Mouse (Mus musculus) brain, embryonic 14.5 days (tissue): ENCODE data around the gene H2al1a. TPM values are rescaled to one million over a fixed set of nuclear protein-coding genes. Genes with fewer than 3 reads are reported as not detected.
"Not testable (repeated sequence)": the region's sequence is repeated elsewhere in the genome, so short reads cannot be mapped to it uniquely, and the experiment has no call there.

ENCODE experiments used
- DNase-seq: peaks from one replicate; pipeline ENCODE4 v3.0.0-alpha.2; 2011; ENCODE audit warnings: low read depth
- CTCF ChIP-seq: fragments of 200-500 bp; IDR thresholded peaks from 2 replicates; pipeline ENCODE4 v1.5.1; 2012; ENCODE audit warnings: inconsistent platforms, mild to moderate bottlenecking, moderate library complexity, borderline replicate concordance; ENCODE audit not compliant: insufficient read depth, insufficient read length; ENCODE audit errors: extremely low read depth
- POLR2A ChIP-seq: fragments of 200-500 bp; IDR thresholded peaks from 2 replicates; pipeline ENCODE4 v1.6.1; 2012; ENCODE audit warnings: mild to moderate bottlenecking, inconsistent platforms, borderline replicate concordance; ENCODE audit not compliant: poor library complexity, insufficient read depth, insufficient read length, severe bottlenecking; ENCODE audit errors: extremely low read depth
- polyA plus RNA-seq: library from polyadenylated mRNA; depleted of rRNA; stranded (reverse); fragments of >200 nt; gene quantifications from 2 replicates; pipeline ENCODE4 v1.2.3, GENCODE M21; 2012; rRNA removed

The H2al1a gene
- polyA plus RNA-seq, 1 experiment: not detected

DNA sequence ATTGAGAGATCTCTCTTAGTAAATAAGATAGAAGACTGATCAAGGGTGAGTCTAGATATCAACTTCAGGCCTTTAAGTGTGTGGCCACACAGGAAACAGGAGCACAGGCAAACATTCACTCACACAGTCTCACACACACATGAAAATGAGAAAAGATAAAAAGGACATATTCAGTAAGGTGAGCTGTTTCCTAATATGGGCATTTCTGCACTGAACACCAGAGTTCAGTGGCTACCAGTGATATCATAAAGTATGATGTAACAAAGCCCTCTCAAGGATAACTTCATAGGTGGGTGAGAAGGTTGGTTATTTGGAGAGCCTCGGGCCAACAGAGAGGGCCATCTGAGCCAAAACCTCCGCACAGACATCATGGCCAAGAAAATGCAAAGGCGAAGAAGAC is 18.9 kb downstream of the H2al1a start, which contains the start of gene H2al1g:
TSS of gene H2al1g (plus strand) at position 301 of the 400 bp plus-strand sequence.
- DNase-seq: not testable (repeated sequence)

DNA sequence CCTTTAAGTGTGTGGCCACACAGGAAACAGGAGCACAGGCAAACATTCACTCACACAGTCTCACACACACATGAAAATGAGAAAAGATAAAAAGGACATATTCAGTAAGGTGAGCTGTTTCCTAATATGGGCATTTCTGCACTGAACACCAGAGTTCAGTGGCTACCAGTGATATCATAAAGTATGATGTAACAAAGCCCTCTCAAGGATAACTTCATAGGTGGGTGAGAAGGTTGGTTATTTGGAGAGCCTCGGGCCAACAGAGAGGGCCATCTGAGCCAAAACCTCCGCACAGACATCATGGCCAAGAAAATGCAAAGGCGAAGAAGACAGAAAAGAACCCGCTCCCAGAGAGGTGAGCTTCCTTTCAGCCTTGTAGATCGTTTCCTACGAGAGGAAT is 22.1 kb downstream of the H2al1a start, which contains the start of gene H2al1h:
TSS of gene H2al1h (plus strand) at position 301 of the 400 bp plus-strand sequence.
- not testable (repeated sequence) for DNase-seq

DNA sequence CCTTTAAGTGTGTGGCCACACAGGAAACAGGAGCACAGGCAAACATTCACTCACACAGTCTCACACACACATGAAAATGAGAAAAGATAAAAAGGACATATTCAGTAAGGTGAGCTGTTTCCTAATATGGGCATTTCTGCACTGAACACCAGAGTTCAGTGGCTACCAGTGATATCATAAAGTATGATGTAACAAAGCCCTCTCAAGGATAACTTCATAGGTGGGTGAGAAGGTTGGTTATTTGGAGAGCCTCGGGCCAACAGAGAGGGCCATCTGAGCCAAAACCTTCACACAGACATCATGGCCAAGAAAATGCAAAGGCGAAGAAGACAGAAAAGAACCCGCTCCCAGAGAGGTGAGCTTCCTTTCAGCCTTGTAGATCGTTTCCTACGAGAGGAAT is 25.3 kb downstream of the H2al1a start, which contains the start of gene H2al1i:
TSS of gene H2al1i (plus strand) at position 301 of the 400 bp plus-strand sequence.
- DNase-seq: not testable (repeated sequence)

DNA sequence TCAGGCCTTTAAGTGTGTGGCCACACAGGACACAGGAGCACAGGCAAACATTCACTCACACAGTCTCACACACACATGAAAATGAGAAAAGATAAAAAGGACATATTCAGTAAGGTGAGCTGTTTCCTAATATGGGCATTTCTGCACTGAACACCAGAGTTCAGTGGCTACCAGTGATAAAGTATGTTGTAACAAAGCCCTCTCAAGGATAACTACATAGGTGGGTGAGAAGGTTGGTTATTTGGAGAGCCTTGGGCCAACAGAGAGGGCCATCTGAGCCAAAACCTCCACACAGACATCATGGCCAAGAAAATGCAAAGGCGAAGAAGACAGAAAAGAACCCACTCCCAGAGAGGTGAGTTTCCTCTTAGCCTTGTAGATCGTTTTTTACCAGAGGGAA is 28.5 kb downstream of the H2al1a start, which contains the start of gene H2al1j:
TSS of gene H2al1j (plus strand) at position 301 of the 400 bp plus-strand sequence.
- DNase-seq: not testable (repeated sequence)

DNA sequence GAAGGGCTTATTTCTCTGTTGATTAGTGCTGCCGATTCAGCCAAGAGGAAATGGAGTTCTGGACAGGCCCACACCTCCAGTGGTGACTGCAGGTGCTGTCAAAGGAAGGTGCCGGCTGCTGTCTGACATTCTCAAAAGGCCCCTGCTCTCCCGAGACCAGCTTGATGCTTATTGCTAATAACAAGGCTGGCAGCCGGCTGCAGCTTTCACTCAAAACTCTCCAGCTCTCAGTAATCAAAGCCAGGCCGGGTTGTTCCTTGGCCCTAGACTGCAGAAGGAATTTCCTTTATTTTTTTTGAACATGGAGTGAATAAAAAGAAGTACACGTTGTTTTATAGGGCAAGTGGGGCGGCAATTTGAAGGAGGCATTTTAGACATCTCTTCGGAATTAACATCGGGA is 46.7 kb downstream of the H2al1a start:
- peak; percentile 76 for DNase-seq
- no peak for TF ChIP-seq POLR2A
- no peak for TF ChIP-seq CTCF

DNA sequence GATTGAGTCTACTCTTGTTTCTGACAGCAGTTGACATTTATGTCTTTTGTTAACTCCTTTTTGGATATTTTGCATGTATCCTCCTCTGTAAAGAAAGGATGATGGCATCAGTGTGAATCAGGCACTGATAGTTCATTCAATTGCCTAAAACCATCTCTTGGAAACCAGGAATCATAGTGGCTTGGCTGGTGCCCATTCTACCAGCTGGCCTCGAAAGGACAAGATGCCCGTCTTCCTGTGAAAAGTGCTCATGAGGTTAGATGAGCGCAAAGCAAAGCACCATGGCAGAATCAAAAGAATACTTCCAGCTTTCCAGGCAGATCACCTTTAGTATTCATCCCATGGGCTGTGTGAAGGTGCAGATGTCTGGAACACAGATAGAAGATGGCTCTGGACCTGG is 47.7 kb downstream of the H2al1a start:
- TF ChIP-seq CTCF (no peak), POLR2A (no peak)
- no peak for DNase-seq

Other genes with a start within 250 kb of the H2al1a start
- not detected in 2 replicates for gene H2al1b, start 3.2 kb downstream of the H2al1a start, polyA plus RNA-seq
- not detected in 2 replicates for gene H2al1c, start 6.4 kb downstream of the H2al1a start, polyA plus RNA-seq
- not detected in 2 replicates for gene H2al1d, start 9.6 kb downstream of the H2al1a start, polyA plus RNA-seq
- not detected in 2 replicates for gene H2al1e, start 12.7 kb downstream of the H2al1a start, polyA plus RNA-seq
- not detected in 2 replicates for gene H2al1f, start 15.9 kb downstream of the H2al1a start, polyA plus RNA-seq
- gene H2al1g, start 19.0 kb downstream of the H2al1a start, polyA plus RNA-seq: not detected in 2 replicates
- not detected in 2 replicates for gene H2al1h, start 22.2 kb downstream of the H2al1a start, polyA plus RNA-seq
- not detected in 2 replicates for gene H2al1i, start 25.4 kb downstream of the H2al1a start, polyA plus RNA-seq
- gene H2al1j, start 28.6 kb downstream of the H2al1a start, polyA plus RNA-seq: not detected in 2 replicates